Mouse (Mus musculus) stomach, embryonic 16.5 days (tissue): ENCODE results near the gene Epb41l3. TPM values are rescaled to one million over a fixed set of nuclear protein-coding genes. Genes with fewer than 3 reads are reported as not detected.
"Not testable (repeated sequence)": the region's sequence is repeated elsewhere in the genome, so short reads cannot be mapped to it uniquely, and the experiment has no call there.

Source experiments
- ATAC-seq: fragments of 200-750 bp; cut with Nextera tagmentation; 2 replicates; pipeline ENCODE4 v1.8.0; 2017; ENCODE audit warnings: moderate number of reproducible peaks, moderate TSS enrichment; ENCODE audit not compliant: insufficient read depth, low FRiP score
- H3K27ac ChIP-seq: fragments of 300-500 bp; sonication (generic); 2 replicates; pipeline ENCODE4 v1.5.1; 2014; ENCODE audit warnings: low read length
- H3K27me3 ChIP-seq: fragments of 300-500 bp; sonication (generic); 2 replicates; pipeline ENCODE4 v1.6.1; 2014; ENCODE audit warnings: low read length, control low read depth, mixed read lengths; ENCODE audit not compliant: control insufficient read depth, insufficient read depth
- H3K36me3 ChIP-seq: fragments of 300-500 bp; sonication (generic); 2 replicates; pipeline ENCODE4 v1.6.1; 2014; ENCODE audit warnings: low read length; ENCODE audit not compliant: control insufficient read depth, insufficient read depth
- H3K4me1 ChIP-seq: fragments of 300-500 bp; sonication (generic); 2 replicates; pipeline ENCODE4 v1.6.1; 2014; ENCODE audit warnings: low read length, control low read depth, mixed read lengths; ENCODE audit not compliant: control insufficient read depth, insufficient read depth
- H3K4me2 ChIP-seq: fragments of 300-500 bp; sonication (generic); 2 replicates; pipeline ENCODE4 v1.6.1; 2014; ENCODE audit warnings: low read depth, low read length, mixed read lengths
- H3K4me3 ChIP-seq: fragments of 300-500 bp; sonication (generic); replicated peaks from 2 replicates; pipeline ENCODE4 v1.5.1; 2014; ENCODE audit warnings: mild to moderate bottlenecking, low read length
- H3K9ac ChIP-seq: fragments of 300-500 bp; sonication (generic); 2 replicates; pipeline ENCODE4 v1.6.1; 2014; ENCODE audit warnings: low read length
- H3K9me3 ChIP-seq: fragments of 300-500 bp; sonication (generic); replicated peaks from 2 replicates; pipeline ENCODE4 v1.6.1; 2016; ENCODE audit warnings: low read length, control low read depth; ENCODE audit not compliant: control insufficient read depth
- WGBS: fragments of 180-500 bp; shearing (Covaris S2); extraction: QIAGEN DNeasy Blood & Tissue Kit; methylation state at CpG from one replicate; pipeline ENCODE4 v1.1.7; 2014; 5-methylcytosine and 5-hydroxymethylcytosine counted together
- polyA plus RNA-seq: library from polyadenylated mRNA; unstranded; fragments of >200 nt; fragmentation: Nextera tagmentation; extraction: Ambion mirVana; gene quantifications from 2 replicates; pipeline ENCODE4 v1.2.1, GENCODE M21; 2015

Epb41l3 gene
- polyA plus RNA-seq, 1 experiment from 2014 or later, result 56.1 TPM

GRCm38 (mm10) chr17:69103326-69103725 is 27.8 kb downstream of the Epb41l3 start:
- ATAC-seq, result no peak
- no peak overlapping the region for H3K9ac ChIP-seq
- H3K27ac ChIP-seq, result no peak overlapping the region
- H3K4me3 ChIP-seq, result no peak overlapping the region
- H3K4me2 ChIP-seq, result no peak overlapping the region
- no peaks in the 10 kb centered on the region for H3K9me3 ChIP-seq
- WGBS, result 66% methylated on average over 8 of the region's 8 CpGs
- H3K27me3 ChIP-seq, result no peaks in the 10 kb centered on the region
- H3K4me1 ChIP-seq, result no peaks in the 10 kb centered on the region
- H3K36me3 ChIP-seq, result no peaks in the 10 kb centered on the region

- Histone ChIP-seq H3K9me3 (no peaks in the 10 kb centered on the region), H3K4me1 (no peaks in the 10 kb centered on the region), H3K4me2 (peak overlapping the region; percentile 23; the same call in 1 of the 2 replicates), H3K36me3 (no peaks in the 10 kb centered on the region), H3K9ac (no peak overlapping the region), H3K27me3 (no peaks in the 10 kb centered on the region), H3K4me3 (no peak overlapping the region), H3K27ac (no peak overlapping the region)
- peak; percentile 60 for ATAC-seq
- 35% methylated on average over 14 of the region's 14 CpGs for WGBS
Observed at GRCm38 (mm10) chr17:69105035-69105798, 29.7 kb downstream of the Epb41l3 start.

- H3K4me1 ChIP-seq, result no peaks in the 10 kb centered on the region
- H3K4me2 ChIP-seq, result peak overlapping the region; percentile 23
- H3K27ac ChIP-seq, result no peak overlapping the region
- no peak overlapping the region for H3K9ac ChIP-seq
- no peaks in the 10 kb centered on the region for H3K9me3 ChIP-seq
- no peaks in the 10 kb centered on the region for H3K36me3 ChIP-seq
- no peaks in the 10 kb centered on the region for H3K27me3 ChIP-seq
- ATAC-seq, result no peak
- 18% methylated on average over 5 of the region's 5 CpGs for WGBS
- no peak overlapping the region for H3K4me3 ChIP-seq
Observed at GRCm38 (mm10) chr17:69105799-69106401, 30.4 kb downstream of the Epb41l3 start.

DNA sequence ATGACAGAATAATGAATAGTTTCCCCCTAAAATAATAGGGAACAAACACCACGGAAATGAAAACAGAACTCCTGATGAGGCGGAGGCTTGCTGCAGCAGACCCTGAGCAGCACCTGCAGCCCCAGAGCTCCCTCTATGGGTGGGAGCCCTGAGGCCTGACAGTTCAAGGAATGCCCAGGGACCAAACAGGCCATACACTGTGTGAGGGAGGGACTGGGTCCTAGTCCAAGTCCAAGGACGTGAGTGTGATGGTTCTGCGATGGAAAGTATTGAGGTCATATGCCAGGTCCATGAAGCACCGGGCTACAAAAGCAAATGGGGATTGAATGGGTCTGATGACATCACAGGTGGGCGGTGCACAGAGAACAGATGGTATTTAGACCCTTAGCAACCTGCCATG is 33.7 kb downstream of the Epb41l3 start:
- Histone ChIP-seq H3K9ac (no peak overlapping the region), H3K4me1 (no peaks in the 10 kb centered on the region), H3K27me3 (no peaks in the 10 kb centered on the region), H3K27ac (no peak overlapping the region), H3K9me3 (no peaks in the 10 kb centered on the region), H3K4me3 (no peak overlapping the region), H3K4me2 (no peak overlapping the region), H3K36me3 (no peaks in the 10 kb centered on the region)
- WGBS, result 58% methylated on average over 6 of the region's 6 CpGs
- ATAC-seq, result no peak

GRCm38 (mm10) chr17:69112232-69112631 is 36.7 kb downstream of the Epb41l3 start:
- no peaks in the 10 kb centered on the region for H3K4me1 ChIP-seq
- H3K36me3 ChIP-seq, result no peaks in the 10 kb centered on the region
- H3K9me3 ChIP-seq, result no peaks in the 10 kb centered on the region
- H3K27me3 ChIP-seq, result no peaks in the 10 kb centered on the region
- H3K4me3 ChIP-seq, result no peak overlapping the region
- H3K4me2 ChIP-seq, result no peak overlapping the region
- no peak overlapping the region for H3K27ac ChIP-seq
- 77% methylated on average over 2 of the region's 2 CpGs for WGBS
- no peak overlapping the region for H3K9ac ChIP-seq
- ATAC-seq, result no peak

DNA sequence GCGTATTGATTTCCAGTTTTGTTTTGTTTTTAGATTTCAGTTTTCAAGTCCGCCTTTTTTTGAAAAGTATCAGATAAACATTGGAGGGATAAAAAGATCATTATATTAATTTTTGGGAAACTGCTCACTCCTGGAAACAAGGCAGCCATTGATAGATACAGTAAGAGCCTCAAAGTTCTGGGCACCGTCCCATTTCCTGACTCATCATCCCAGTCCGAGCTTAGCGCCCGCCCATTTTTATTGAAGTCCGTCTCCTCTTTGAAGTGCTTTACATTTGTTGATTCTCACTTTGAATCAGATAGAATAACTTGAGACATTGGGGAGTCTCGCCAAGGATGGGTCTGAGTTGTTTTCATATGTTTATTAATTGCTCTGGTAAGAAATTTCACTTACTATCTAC is 43.7 kb downstream of the Epb41l3 start:
- Histone ChIP-seq H3K27ac (no peak overlapping the region), H3K9me3 (no peaks in the 10 kb centered on the region), H3K9ac (no peak overlapping the region), H3K4me2 (no peak overlapping the region), H3K4me3 (no peak overlapping the region), H3K36me3 (no peaks in the 10 kb centered on the region), H3K27me3 (no peaks in the 10 kb centered on the region), H3K4me1 (peaks cover 4% of the 10 kb centered on the region; the same call in 1 of the 2 replicates)
- 76% methylated on average over 8 of the region's 8 CpGs for WGBS
- no peak for ATAC-seq

DNA sequence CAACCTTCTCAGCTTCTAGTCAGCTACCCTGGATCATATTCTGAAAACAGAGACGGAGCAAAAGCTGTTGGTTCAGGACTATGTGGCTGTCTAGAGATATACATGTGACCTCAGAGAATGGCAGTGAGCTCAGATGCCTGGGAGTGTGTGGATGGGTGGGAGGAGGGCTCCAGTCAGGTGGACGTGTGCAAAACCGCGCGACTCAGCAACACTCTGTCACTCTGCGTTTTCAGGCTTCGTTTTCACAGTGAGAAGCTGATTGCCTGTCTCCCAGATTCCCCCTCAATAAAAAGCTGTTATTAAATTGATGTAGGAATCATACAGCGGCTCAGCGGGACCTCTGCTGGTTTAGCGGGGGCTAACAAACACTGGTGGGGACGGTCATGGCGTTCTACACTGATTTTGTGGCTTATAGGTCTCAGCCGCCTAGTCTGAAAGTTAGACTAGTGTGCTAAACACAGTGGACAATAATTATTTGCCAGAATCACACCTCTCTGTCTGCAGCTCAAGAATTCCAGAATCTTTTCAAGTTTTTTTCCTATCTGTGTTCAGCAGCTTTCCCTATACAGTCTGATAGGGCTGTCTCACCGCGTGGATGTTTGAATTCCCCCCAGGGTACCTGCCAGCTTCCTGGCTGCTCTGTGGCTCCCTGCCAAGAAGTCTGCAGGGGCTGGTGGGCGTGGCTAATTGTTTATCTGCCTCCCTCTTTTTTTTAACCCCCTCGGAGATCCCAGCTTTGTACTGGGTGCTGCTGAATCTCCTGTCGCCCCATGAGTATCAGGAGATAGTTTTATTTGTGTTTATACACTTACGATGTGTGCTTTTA is 45.3 kb downstream of the Epb41l3 start:
- 3% methylated on average over 19 of the region's 19 CpGs for WGBS
- peak overlapping the region; percentile 51 for H3K4me2 ChIP-seq
- no peaks in the 10 kb centered on the region for H3K27me3 ChIP-seq
- H3K9ac ChIP-seq, result peak overlapping the region; percentile 35; the same call in 1 of the 2 replicates
- peak; percentile 69 for ATAC-seq
- H3K27ac ChIP-seq, result no peak overlapping the region
- H3K9me3 ChIP-seq, result no peaks in the 10 kb centered on the region
- H3K4me3 ChIP-seq, result peak overlapping the region; percentile 31
- H3K36me3 ChIP-seq, result no peaks in the 10 kb centered on the region
- H3K4me1 ChIP-seq, result peaks cover 4% of the 10 kb centered on the region; the same call in 1 of the 2 replicates

- H3K27ac ChIP-seq, H3K4me1 ChIP-seq, H3K9ac ChIP-seq, H3K27me3 ChIP-seq, ATAC-seq, H3K9me3 ChIP-seq, H3K36me3 ChIP-seq: not testable (repeated sequence)
- Histone ChIP-seq H3K4me3 (peak overlapping the region; percentile 17; the same call in 1 of the 2 replicates), H3K4me2 (peak overlapping the region; percentile 38)
- 5% methylated on average over 6 of the region's 6 CpGs for WGBS
Observed at GRCm38 (mm10) chr17:69122403-69122802, 46.9 kb downstream of the Epb41l3 start.

- no peak for ATAC-seq
- no peaks in the 10 kb centered on the region for H3K27me3 ChIP-seq
- H3K27ac ChIP-seq, result no peak overlapping the region
- no peak overlapping the region for H3K9ac ChIP-seq
- no peak overlapping the region for H3K4me3 ChIP-seq
- H3K36me3 ChIP-seq, result no peaks in the 10 kb centered on the region
- no peaks in the 10 kb centered on the region for H3K4me1 ChIP-seq
- no peaks in the 10 kb centered on the region for H3K9me3 ChIP-seq
- WGBS, result 71% methylated on average over 7 of the region's 7 CpGs
- no peak overlapping the region for H3K4me2 ChIP-seq
Observed at GRCm38 (mm10) chr17:69127436-69127835, 52.0 kb downstream of the Epb41l3 start.
